Mouse (Mus musculus): ENCODE data around the gene Ccdc80. TPM values are rescaled to one million over a fixed set of nuclear protein-coding genes. Genes with fewer than 3 reads are reported as not detected.
A peak's percentile ranks its signal among the peaks of the same experiment; 100 is the strongest.

Gene Ccdc80
- polyA plus RNA-seq (2012; rRNA removed) = 2.2 and 3.3 TPM in 2 replicates

DNA sequence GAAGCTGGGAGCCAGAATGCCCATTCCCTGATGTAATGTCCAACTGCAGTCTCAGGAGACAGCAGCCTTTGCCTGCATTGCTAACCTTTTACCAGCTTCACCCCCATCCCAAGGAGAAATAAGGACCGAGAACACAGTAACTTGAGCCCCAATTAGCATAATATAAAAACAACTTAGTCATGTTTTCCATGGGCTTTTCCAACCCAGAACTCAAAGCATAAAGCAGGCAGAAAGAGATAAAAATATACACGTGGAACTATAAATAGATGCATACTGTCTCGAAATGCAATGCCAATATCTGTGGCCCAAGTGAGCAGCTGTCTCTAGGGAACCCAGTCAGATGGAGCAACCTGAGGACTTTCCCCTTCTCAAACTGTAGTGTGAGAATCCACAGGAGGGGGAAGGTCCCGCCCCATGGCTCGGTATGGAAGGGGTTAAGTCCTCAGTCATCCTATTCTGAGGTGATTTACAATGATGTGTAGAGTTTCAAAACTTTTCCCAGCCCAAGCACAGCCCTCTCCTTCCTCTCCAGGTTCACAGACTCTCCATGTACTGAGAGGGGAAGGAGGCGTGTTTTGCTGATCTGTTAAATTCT is at the start of gene Ccdc80:
Ccdc80 (plus strand) TSS at position 266 of the 595 bp plus-strand sequence.
- 20% methylated on average over 6 of the region's 6 CpGs for WGBS
- peak within 1 kb of the TSS; percentile 38 for H3K4me3 ChIP-seq (ENCODE audit: low read depth, low read length)
- H3K27me3 ChIP-seq (ENCODE audit: control insufficient read depth, insufficient read depth, low read length) = no peaks in the 10 kb centered on the region
- TF ChIP-seq POLR2A (IDR thresholded peaks at IDR 0.05; ENCODE audit: low read depth, low read length) = no peak
- TF ChIP-seq CTCF (IDR thresholded peaks at IDR 0.05; ENCODE audit: extremely low read depth, insufficient read length, insufficient replicate concordance, low read depth, low read length) = no peak
- no peaks in the 10 kb centered on the region for H3K36me3 ChIP-seq (ENCODE audit: control insufficient read depth, insufficient read depth, low read length)
- H3K27ac ChIP-seq (ENCODE audit: insufficient read depth, low read depth, low read length) = no peak within 1 kb of the TSS
- no peaks in the 10 kb centered on the region for H3K4me1 ChIP-seq (ENCODE audit: control insufficient read depth, insufficient read depth, insufficient read length, low read length)

DNA sequence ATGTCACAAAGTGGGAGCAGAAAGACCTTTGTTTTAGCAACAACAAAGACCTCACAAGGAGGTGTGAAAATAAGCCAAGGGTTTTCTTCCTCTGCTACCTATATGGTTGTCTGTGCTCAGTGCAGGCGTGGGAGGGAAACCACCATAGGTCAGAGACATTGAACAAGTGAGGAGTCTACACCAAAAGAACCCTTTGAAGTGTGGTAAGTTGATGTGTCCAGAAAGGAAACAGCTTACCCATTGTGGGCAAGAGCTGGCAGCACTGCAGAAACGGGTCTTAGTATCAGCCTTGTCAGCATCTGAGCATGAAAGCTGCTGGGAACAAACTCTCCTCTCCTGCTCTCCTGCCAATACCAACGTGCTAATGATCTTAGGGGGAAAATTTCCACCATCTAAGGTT is 48.4 kb upstream of the Ccdc80 start:
- Histone ChIP-seq H3K4me3 (ENCODE audit: low read depth, low read length) (no peak overlapping the region), H3K27me3 (ENCODE audit: control insufficient read depth, insufficient read depth, low read length) (no peaks in the 10 kb centered on the region), H3K27ac (ENCODE audit: insufficient read depth, low read depth, low read length) (no peak overlapping the region), H3K4me1 (ENCODE audit: control insufficient read depth, insufficient read depth, insufficient read length, low read length) (no peaks in the 10 kb centered on the region), H3K36me3 (ENCODE audit: control insufficient read depth, insufficient read depth, low read length) (no peaks in the 10 kb centered on the region)
- 49% methylated on average over 3 of the region's 3 CpGs for WGBS
- TF ChIP-seq POLR2A (IDR thresholded peaks at IDR 0.05; ENCODE audit: low read depth, low read length) (no peak), CTCF (IDR thresholded peaks at IDR 0.05; ENCODE audit: extremely low read depth, insufficient read length, insufficient replicate concordance, low read depth, low read length) (no peak)

DNA sequence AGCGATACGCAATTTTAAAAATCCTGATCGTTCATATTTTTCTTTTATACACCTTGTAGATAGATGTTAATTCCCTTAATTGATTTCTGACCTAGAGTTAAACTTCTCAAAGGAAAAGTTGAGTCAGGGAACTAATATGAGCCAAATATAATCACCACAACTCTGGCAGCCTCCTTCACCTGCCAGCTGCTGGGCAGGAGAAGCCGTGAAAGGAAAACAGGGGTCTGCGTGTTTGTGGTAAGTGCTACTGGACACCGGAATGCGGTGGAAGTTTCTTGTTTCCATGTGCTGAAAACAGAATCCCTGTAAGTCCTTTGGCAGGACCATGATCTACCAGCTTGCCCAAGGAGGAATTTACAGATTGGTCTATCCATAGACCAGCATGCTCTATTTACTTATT is 36.0 kb upstream of the Ccdc80 start:
- no peak overlapping the region for H3K27ac ChIP-seq (ENCODE audit: insufficient read depth, low read depth, low read length)
- no peaks in the 10 kb centered on the region for H3K4me1 ChIP-seq (ENCODE audit: control insufficient read depth, insufficient read depth, insufficient read length, low read length)
- 90% methylated on average over 7 of the region's 7 CpGs for WGBS
- no peaks in the 10 kb centered on the region for H3K36me3 ChIP-seq (ENCODE audit: control insufficient read depth, insufficient read depth, low read length)
- H3K4me3 ChIP-seq (ENCODE audit: low read depth, low read length) = no peak overlapping the region
- no peaks in the 10 kb centered on the region for H3K27me3 ChIP-seq (ENCODE audit: control insufficient read depth, insufficient read depth, low read length)
- no peak for TF ChIP-seq POLR2A (IDR thresholded peaks at IDR 0.05; ENCODE audit: low read depth, low read length)
- TF ChIP-seq CTCF (IDR thresholded peaks at IDR 0.05; ENCODE audit: extremely low read depth, insufficient read length, insufficient replicate concordance, low read depth, low read length) = no peak

- no peak overlapping the region for H3K27ac ChIP-seq (ENCODE audit: insufficient read depth, low read depth, low read length)
- TF ChIP-seq CTCF (IDR thresholded peaks at IDR 0.05; ENCODE audit: extremely low read depth, insufficient read length, insufficient replicate concordance, low read depth, low read length) (no peak), POLR2A (IDR thresholded peaks at IDR 0.05; ENCODE audit: low read depth, low read length) (no peak)
- WGBS = 54% methylated on average over 4 of the region's 4 CpGs
These were observed 35.3 kb upstream of the Ccdc80 start for GRCm38 (mm10) chr16:45057922-45058321.

GRCm38 (mm10) chr16:45061140-45061539 is 32.1 kb upstream of the Ccdc80 start:
- H3K27ac ChIP-seq (ENCODE audit: insufficient read depth, low read depth, low read length) = no peak overlapping the region
- no peaks in the 10 kb centered on the region for H3K4me1 ChIP-seq (ENCODE audit: control insufficient read depth, insufficient read depth, insufficient read length, low read length)
- no peak for TF ChIP-seq CTCF (IDR thresholded peaks at IDR 0.05; ENCODE audit: extremely low read depth, insufficient read length, insufficient replicate concordance, low read depth, low read length)
- no peak for TF ChIP-seq POLR2A (IDR thresholded peaks at IDR 0.05; ENCODE audit: low read depth, low read length)
- no peaks in the 10 kb centered on the region for H3K36me3 ChIP-seq (ENCODE audit: control insufficient read depth, insufficient read depth, low read length)
- no peaks in the 10 kb centered on the region for H3K27me3 ChIP-seq (ENCODE audit: control insufficient read depth, insufficient read depth, low read length)
- no peak overlapping the region for H3K4me3 ChIP-seq (ENCODE audit: low read depth, low read length)
- 44% methylated on average over 3 of the region's 3 CpGs for WGBS

More at GRCm38 (mm10) chr16:45057922-45058321, 35.3 kb upstream of the Ccdc80 start:
- H3K4me3 ChIP-seq (ENCODE audit: low read depth, low read length) = no peak overlapping the region
- H3K27me3 ChIP-seq (ENCODE audit: control insufficient read depth, insufficient read depth, low read length) = no peaks in the 10 kb centered on the region
- H3K36me3 ChIP-seq (ENCODE audit: control insufficient read depth, insufficient read depth, low read length) = no peaks in the 10 kb centered on the region
- no peaks in the 10 kb centered on the region for H3K4me1 ChIP-seq (ENCODE audit: control insufficient read depth, insufficient read depth, insufficient read length, low read length)

- H3K4me3 ChIP-seq (ENCODE audit: low read depth, low read length) = no peak overlapping the region
- TF ChIP-seq POLR2A (IDR thresholded peaks at IDR 0.05; ENCODE audit: low read depth, low read length) (no peak), CTCF (IDR thresholded peaks at IDR 0.05; ENCODE audit: extremely low read depth, insufficient read length, insufficient replicate concordance, low read depth, low read length) (no peak)
- no peaks in the 10 kb centered on the region for H3K27me3 ChIP-seq (ENCODE audit: control insufficient read depth, insufficient read depth, low read length)
- no peaks in the 10 kb centered on the region for H3K36me3 ChIP-seq (ENCODE audit: control insufficient read depth, insufficient read depth, low read length)
- WGBS = 74% methylated on average over 8 of the region's 8 CpGs
- H3K4me1 ChIP-seq (ENCODE audit: control insufficient read depth, insufficient read depth, insufficient read length, low read length) = no peaks in the 10 kb centered on the region
- H3K27ac ChIP-seq (ENCODE audit: insufficient read depth, low read depth, low read length) = no peak overlapping the region
These were observed 22.7 kb upstream of the Ccdc80 start for GRCm38 (mm10) chr16:45070383-45071083.

- TF ChIP-seq CTCF (IDR thresholded peaks at IDR 0.05; ENCODE audit: extremely low read depth, insufficient read length, insufficient replicate concordance, low read depth, low read length) (no peak), POLR2A (IDR thresholded peaks at IDR 0.05; ENCODE audit: low read depth, low read length) (no peak)
- 63% methylated on average over 2 of the region's 2 CpGs for WGBS
These were observed 21.8 kb upstream of the Ccdc80 start for GRCm38 (mm10) chr16:45071424-45071823.

More at GRCm38 (mm10) chr16:45071424-45071823, 21.8 kb upstream of the Ccdc80 start:
- Histone ChIP-seq H3K27me3 (ENCODE audit: control insufficient read depth, insufficient read depth, low read length) (no peaks in the 10 kb centered on the region), H3K4me1 (ENCODE audit: control insufficient read depth, insufficient read depth, insufficient read length, low read length) (no peaks in the 10 kb centered on the region), H3K27ac (ENCODE audit: insufficient read depth, low read depth, low read length) (no peak overlapping the region), H3K4me3 (ENCODE audit: low read depth, low read length) (no peak overlapping the region), H3K36me3 (ENCODE audit: control insufficient read depth, insufficient read depth, low read length) (no peaks in the 10 kb centered on the region)
